Mouse (Mus musculus): Measurements from ENCODE around the gene Prkar2b. TPM values are rescaled to one million over a fixed set of nuclear protein-coding genes. Genes with fewer than 3 reads are reported as not detected.

Prkar2b gene
- polyA plus RNA-seq, 1 experiment from 2014 or later: 78.2 TPM

DNA sequence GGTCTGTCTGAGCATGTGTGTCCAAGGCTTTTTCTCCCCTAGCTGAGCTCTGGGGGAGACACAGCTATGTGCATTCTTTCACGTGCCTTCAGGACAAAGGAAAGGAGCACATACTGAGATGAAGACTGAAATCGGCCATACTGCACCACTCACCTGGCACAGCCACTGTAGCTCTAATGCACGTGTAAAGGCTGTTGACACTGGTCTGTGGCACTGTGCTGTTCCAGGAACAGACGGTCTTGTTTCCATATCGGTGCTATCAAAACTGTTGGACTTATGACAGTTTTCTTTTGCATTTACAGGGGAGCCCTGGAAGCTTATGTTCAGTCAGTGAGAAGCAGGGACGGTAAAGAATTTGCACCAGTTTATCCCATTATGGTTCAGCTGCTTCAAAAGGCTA lies 135.8 kb downstream of the Prkar2b start:
- no peaks in the 10 kb centered on the region for H3K27me3 ChIP-seq (replicated peaks)
- no peak overlapping the region for H3K4me2 ChIP-seq (replicated peaks)
- 91% methylated on average over 6 of the region's 6 CpGs for WGBS
- peaks cover 40% of the 10 kb centered on the region for H3K36me3 ChIP-seq
- no peak overlapping the region for H3K27ac ChIP-seq
- no peaks in the 10 kb centered on the region for H3K4me1 ChIP-seq
- H3K4me3 ChIP-seq: no peak overlapping the region
- no peak overlapping the region for H3K9ac ChIP-seq
- H3K9me3 ChIP-seq: no peaks in the 10 kb centered on the region
- no peak for ATAC-seq (ENCODE audit: low FRiP score, low read depth)

DNA sequence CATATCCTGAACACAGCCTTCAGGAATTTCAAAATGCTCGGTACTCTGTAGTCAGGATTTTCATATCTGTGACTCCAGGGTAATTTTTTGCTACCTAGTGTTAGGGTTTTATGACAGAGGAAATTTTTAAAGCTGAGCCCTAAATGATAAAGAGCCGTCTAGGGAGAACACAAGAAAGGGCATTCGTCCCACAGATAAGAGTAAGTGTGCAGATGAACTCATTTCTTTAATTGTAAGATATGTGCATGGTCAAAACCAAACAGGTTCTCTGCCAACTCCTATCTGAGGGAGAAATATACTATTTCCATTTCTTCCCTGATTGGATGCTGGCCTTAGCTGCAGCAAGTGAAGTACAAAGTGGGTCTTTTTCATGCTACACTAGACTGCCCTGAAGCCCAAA lies 137.0 kb downstream of the Prkar2b start:
- Histone ChIP-seq H3K4me2 (replicated peaks) (no peak overlapping the region), H3K4me1 (no peaks in the 10 kb centered on the region), H3K9ac (no peak overlapping the region), H3K36me3 (peaks cover 37% of the 10 kb centered on the region), H3K27ac (no peak overlapping the region), H3K27me3 (replicated peaks) (no peaks in the 10 kb centered on the region), H3K9me3 (no peaks in the 10 kb centered on the region), H3K4me3 (no peak overlapping the region)
- 96% methylated on average over 3 of the region's 3 CpGs for WGBS
- no peak for ATAC-seq (ENCODE audit: low FRiP score, low read depth)

DNA sequence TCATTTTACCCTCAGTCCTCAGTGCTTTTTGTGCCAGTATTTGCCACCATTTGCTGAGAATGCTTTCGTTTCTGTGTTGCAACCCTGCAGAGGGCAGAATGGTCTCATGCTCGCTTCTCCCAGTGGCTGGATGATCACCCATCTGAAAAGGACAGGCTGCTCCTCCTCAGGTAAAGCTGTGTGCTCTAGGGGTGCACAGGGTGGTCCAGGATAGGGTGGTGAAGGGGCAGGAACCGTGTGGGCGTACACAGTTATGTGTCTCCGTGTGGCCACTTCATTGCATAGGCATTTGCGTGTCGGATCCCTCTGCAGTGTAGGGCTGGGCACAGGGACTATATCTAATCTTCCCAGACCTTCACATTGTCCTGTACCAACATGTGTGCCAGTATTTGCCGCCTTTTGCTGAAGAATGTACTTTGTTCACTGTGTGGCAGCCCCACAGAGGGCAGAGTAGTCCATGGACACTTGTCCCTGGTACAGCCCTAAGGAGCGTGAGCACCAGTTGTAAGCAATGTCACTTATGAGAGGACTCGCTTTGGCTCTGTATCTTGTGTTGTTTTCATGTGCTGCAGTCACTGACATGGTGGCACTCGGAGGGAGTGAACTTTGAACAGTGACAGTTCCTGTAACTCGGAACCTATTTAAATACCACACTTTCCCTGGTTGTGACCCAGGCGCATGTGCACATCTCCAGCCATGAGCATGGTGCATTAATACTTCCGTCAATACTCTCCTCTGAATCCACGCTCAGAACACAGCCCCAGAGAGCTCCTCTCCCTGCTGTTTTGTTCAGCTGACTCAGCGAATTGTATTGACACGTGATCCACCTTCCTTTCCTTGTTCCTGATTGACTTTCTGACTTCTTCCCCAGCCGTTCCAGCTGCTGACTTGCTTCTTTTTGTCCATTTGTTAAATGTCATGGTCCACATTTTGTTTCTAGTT lies 140.4 kb downstream of the Prkar2b start:
- H3K9ac ChIP-seq: no peak overlapping the region
- H3K9me3 ChIP-seq: no peaks in the 10 kb centered on the region
- ATAC-seq (ENCODE audit: low FRiP score, low read depth): no peak
- no peak overlapping the region for H3K4me2 ChIP-seq (replicated peaks)
- no peaks in the 10 kb centered on the region for H3K4me1 ChIP-seq
- 82% methylated on average over 18 of the region's 18 CpGs for WGBS
- H3K36me3 ChIP-seq: peaks cover 20% of the 10 kb centered on the region; the same call in 1 of the 2 replicates
- H3K27me3 ChIP-seq (replicated peaks): no peaks in the 10 kb centered on the region
- no peak overlapping the region for H3K27ac ChIP-seq
- no peak overlapping the region for H3K4me3 ChIP-seq

DNA sequence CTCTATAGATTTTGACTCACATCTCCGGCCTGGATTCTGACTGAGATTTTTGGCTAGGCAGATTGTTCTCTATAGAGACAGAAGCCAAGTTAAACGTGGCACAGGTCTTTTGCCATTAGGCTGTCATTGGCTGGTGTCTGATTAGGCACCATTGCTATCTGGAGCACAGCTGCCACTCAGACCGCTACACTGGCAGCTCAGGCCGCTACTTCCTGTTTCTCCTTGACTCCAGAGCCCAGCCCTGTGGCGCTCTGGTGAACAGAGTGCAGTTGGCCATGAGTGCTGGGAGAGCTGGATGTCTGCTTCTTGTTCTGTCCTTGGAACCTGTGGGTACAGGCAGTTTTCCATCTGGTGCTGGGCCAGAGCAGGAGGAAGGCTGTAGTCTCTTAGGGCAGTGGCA lies 143.9 kb downstream of the Prkar2b start:
- Histone ChIP-seq H3K9ac (no peak overlapping the region), H3K4me3 (no peak overlapping the region), H3K4me2 (replicated peaks) (no peak overlapping the region), H3K9me3 (no peaks in the 10 kb centered on the region), H3K27me3 (replicated peaks) (no peaks in the 10 kb centered on the region), H3K4me1 (no peaks in the 10 kb centered on the region), H3K27ac (no peak overlapping the region), H3K36me3 (peaks cover 6% of the 10 kb centered on the region; the same call in 1 of the 2 replicates)
- ATAC-seq (ENCODE audit: low FRiP score, low read depth): no peak
- 87% methylated on average over 5 of the region's 5 CpGs for WGBS

DNA sequence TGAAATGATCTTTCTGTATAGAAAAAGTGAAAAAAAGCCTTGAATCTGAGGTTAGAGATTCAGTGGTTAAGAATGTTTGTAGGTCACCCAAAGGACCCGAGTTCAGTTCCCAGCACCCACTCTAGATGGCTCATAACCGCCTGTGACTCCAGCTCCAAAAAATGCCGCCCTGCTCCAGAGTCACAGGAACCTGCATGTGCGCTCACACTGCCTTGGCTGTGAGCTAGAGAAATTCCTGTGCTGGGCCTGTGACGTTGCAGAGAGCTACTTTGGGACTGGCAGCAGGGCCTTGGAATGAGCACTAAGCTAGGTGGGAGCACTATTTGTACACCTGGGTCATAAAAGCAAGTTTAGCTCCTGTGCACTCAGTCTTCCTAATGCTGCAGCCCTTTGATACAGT lies 144.4 kb downstream of the Prkar2b start:
- Histone ChIP-seq H3K9me3 (no peaks in the 10 kb centered on the region), H3K4me1 (no peaks in the 10 kb centered on the region), H3K27me3 (replicated peaks) (no peaks in the 10 kb centered on the region), H3K36me3 (peaks cover 6% of the 10 kb centered on the region; the same call in 1 of the 2 replicates), H3K27ac (no peak overlapping the region), H3K4me3 (no peak overlapping the region), H3K4me2 (replicated peaks) (no peak overlapping the region), H3K9ac (no peak overlapping the region)
- ATAC-seq (ENCODE audit: low FRiP score, low read depth): no peak
- 96% methylated on average over 5 of the region's 5 CpGs for WGBS

DNA sequence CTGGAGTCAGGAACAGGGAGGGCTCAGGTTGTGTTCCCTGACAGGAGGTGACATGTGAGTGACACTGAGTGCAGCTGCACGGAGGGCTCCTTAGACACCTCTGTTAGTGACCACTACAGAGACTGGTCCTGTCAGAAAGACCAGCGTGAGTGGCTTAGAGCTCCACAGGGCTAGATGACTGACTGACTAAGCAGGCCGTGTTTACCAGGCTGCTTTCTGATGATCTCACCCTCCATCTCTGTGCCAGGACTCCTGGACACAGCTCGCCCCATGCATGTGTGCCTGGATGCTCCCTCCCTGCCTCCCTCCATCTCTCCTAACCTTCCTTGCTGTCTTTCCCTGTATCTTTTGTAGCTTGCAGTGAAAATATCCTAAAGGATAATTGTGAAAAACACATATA lies 147.5 kb downstream of the Prkar2b start:
- Histone ChIP-seq H3K36me3 (no peaks in the 10 kb centered on the region), H3K27ac (no peak overlapping the region), H3K4me2 (replicated peaks) (no peak overlapping the region), H3K9me3 (no peaks in the 10 kb centered on the region), H3K9ac (no peak overlapping the region), H3K4me3 (no peak overlapping the region), H3K27me3 (replicated peaks) (no peaks in the 10 kb centered on the region), H3K4me1 (no peaks in the 10 kb centered on the region)
- 86% methylated on average over 4 of the region's 4 CpGs for WGBS
- no peak for ATAC-seq (ENCODE audit: low FRiP score, low read depth)

DNA sequence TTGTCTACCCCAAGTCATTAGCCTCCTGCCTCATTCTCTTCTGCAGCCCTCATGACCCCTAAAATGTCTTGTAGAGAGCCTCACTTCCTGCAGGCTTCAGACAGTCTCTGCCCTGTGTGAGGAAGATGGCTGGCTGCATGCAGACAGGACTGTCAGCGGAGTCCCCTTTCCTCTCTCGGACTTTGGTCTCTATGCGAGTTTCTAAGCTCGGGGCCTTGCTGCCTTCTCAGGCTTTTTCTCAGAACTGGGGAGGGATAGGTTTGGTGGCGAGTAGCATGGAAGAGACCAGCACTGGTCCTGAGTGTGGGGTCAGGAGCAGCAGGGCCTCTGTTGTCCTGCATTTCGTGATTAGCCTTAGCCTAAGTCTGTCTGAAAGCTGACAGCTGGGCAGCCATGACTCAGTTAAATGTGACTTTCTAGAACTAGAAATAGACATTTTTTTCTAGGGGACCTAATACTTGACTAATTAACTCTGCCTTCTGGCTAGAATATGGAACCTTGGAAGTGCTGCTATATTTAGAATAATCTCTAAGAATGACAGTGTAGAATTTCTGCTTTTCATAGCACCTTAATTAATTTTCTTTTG lies 148.0 kb downstream of the Prkar2b start:
- H3K27me3 ChIP-seq (replicated peaks): no peaks in the 10 kb centered on the region
- H3K27ac ChIP-seq: no peak overlapping the region
- H3K4me2 ChIP-seq (replicated peaks): no peak overlapping the region
- H3K9ac ChIP-seq: no peak overlapping the region
- no peak for ATAC-seq (ENCODE audit: low FRiP score, low read depth)
- no peak overlapping the region for H3K4me3 ChIP-seq
- H3K36me3 ChIP-seq: no peaks in the 10 kb centered on the region
- no peaks in the 10 kb centered on the region for H3K4me1 ChIP-seq
- no peaks in the 10 kb centered on the region for H3K9me3 ChIP-seq
- WGBS: 86% methylated on average over 6 of the region's 6 CpGs

Other genes starting within 250 kb of the Prkar2b start
- 92.9 and 95.8 TPM in 2 replicates for gene Hbp1, start 110.8 kb downstream of the Prkar2b start, polyA plus RNA-seq (2016; fragmentation: Nextera tagmentation; extraction: Ambion mirVana)
- gene Pik3cg, start 147.4 kb upstream of the Prkar2b start, polyA plus RNA-seq (2016; fragmentation: Nextera tagmentation; extraction: Ambion mirVana): 1.2 and 1.4 TPM in 2 replicates